Mouse (Mus musculus): ENCODE data around the gene Slc17a2.

DNA sequence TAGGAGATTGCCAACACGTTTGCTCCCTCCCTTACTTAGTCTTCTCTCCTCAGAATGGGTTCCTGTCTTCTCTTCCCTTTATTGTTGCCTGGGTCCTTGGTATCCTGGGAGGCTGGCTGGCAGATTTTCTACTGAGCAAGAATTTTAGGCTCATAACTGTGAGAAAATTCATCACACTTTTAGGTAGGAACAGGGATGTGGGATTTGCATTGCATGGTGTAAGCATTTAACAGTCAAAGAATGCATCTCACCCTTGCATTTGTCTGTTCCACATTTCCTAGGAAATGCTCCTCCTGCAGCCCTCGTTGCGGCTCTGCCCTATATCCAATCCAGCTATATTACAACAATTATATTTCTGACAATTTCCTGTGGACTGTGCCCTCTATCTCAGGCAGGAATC, 49.6 kb downstream of the Slc17a2 start:
- TF ChIP-seq CTCF (IDR thresholded peaks at IDR 0.05; ENCODE audit: borderline replicate concordance, control insufficient read depth, extremely low read depth, insufficient read depth, low read length, poor library complexity): no peak
- TF ChIP-seq POLR2A (IDR thresholded peaks at IDR 0.05; ENCODE audit: control insufficient read depth, extremely low read depth, insufficient read depth, low read length, poor library complexity): no peak
